Mouse (Mus musculus) lung, embryonic 14.5 days (tissue): ENCODE measurements at regions not wholly inside any gene's neighbourhood (a gene's known extent, or its start where the extent isn't known, plus 50 kb on each side); places are given as distances from the start of the nearest gene placed in this dataset.
A peak's percentile ranks its signal among the peaks of the same experiment; 100 is the strongest.

ENCODE experiments used
- ATAC-seq: fragments of 200-750 bp; cut with Nextera tagmentation; 2 replicates; pipeline ENCODE4 v1.8.0; 2017; ENCODE audit warnings: mild to moderate bottlenecking, moderate TSS enrichment, moderate library complexity; ENCODE audit not compliant: insufficient read depth
- DNase-seq: peaks from one replicate; pipeline ENCODE4 v3.0.0-alpha.2; 2015
- H3K27ac ChIP-seq: fragments of 300-500 bp; sonication (generic); 2 replicates; pipeline ENCODE4 v1.5.1; 2014; ENCODE audit warnings: low read depth, mild to moderate bottlenecking, moderate library complexity
- H3K27me3 ChIP-seq: fragments of 300-500 bp; sonication (generic); 2 replicates; pipeline ENCODE4 v1.6.1; 2014; ENCODE audit warnings: low read length, control low read depth; ENCODE audit not compliant: insufficient read depth
- H3K36me3 ChIP-seq: fragments of 300-500 bp; sonication (generic); 2 replicates; pipeline ENCODE4 v1.6.1; 2014; ENCODE audit warnings: control low read depth; ENCODE audit not compliant: insufficient read depth
- H3K4me1 ChIP-seq: fragments of 300-500 bp; sonication (generic); 2 replicates; pipeline ENCODE4 v1.6.1; 2014; ENCODE audit warnings: antibody characterized with exemption, control low read depth; ENCODE audit not compliant: insufficient read depth
- H3K4me2 ChIP-seq: fragments of 300-500 bp; sonication (generic); 2 replicates; pipeline ENCODE4 v1.6.1; 2014; ENCODE audit warnings: mild to moderate bottlenecking
- H3K4me3 ChIP-seq: fragments of 300-500 bp; sonication (generic); 2 replicates; pipeline ENCODE4 v1.5.1; 2014; ENCODE audit warnings: low read depth, low read length
- H3K9ac ChIP-seq: fragments of 300-500 bp; sonication (generic); 2 replicates; pipeline ENCODE4 v1.6.1; 2014
- H3K9me3 ChIP-seq: fragments of 300-500 bp; sonication (generic); 2 replicates; pipeline ENCODE4 v1.6.1; 2016; ENCODE audit warnings: low read depth, low read length, control low read depth
- CTCF ChIP-seq: IDR thresholded peaks from 2 replicates; pipeline ENCODE4 v1.5.1; 2016; ENCODE audit warnings: antibody characterized with exemption, low read depth
- WGBS: fragments of 180-500 bp; shearing (Covaris S2); extraction: QIAGEN DNeasy Blood & Tissue Kit; methylation state at CpG from one replicate; pipeline ENCODE4 v1.1.7; 2014; 5-methylcytosine and 5-hydroxymethylcytosine counted together

DNA sequence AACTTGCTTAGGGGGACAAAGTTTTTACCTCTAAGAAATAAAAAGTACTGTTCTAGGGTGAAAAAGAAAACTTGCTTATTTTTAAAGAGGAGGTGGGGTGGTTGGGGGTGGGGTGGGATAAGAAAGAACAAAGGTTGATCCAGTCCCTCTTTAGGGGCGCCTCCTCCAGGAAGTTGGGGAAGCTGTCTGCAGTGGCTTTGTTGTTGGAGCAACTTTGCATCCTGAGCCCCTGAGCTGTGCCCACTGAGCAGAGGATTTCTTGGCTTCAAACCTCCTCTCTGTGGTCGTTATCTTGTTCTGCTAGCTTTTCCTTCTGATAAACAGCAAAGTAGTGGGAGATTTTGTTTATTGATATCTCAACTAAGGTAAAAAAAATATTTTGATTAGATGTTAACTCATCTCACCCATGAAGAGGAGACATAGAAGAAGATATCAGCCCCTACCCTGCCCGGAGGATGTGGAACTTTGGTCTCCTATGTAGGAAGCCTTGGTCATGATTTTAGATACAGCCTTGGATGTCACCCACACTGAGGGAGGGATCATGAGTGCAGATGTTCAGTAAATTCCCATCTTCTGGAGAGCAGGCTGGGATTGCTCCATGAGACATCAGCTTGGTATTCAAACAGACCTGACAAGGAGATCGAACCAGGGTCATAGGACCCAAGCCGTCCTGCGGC lies 179.7 kb downstream of the Tpra1 start:
- DNase-seq (no peak), ATAC-seq (no peak)
- no peaks in the 10 kb centered on the region for H3K27me3 ChIP-seq

DNA sequence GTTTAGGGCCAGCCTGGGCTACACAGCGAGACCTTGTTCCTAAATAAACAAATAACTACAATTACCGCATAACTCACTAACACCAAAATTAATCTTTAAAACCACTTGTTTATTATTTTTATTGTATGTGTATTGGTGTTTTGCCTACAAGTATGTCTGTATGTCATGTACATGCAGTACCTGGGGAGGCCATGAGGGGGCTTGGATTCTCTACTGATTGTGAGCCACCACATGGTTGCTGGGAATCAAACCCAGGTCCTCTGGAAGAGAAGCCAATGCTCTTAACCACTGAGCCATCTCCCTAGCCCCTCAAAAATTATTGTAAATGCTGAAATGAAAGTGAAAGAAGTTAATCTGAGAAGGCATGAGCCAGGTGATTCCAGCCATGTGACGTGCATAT lies 182.4 kb downstream of the Tpra1 start:
- peak; percentile 33 for TF ChIP-seq CTCF
- no peaks in the 10 kb centered on the region for H3K9me3 ChIP-seq
- no peak overlapping the region for H3K4me2 ChIP-seq
- no peaks in the 10 kb centered on the region for H3K27me3 ChIP-seq
- ATAC-seq (no peak), DNase-seq (no peak)
- H3K4me3 ChIP-seq: no peak overlapping the region
- no peak overlapping the region for H3K9ac ChIP-seq
- H3K27ac ChIP-seq: no peak overlapping the region
- WGBS: 92% methylated on average over 3 of the region's 3 CpGs
- no peaks in the 10 kb centered on the region for H3K4me1 ChIP-seq
- no peaks in the 10 kb centered on the region for H3K36me3 ChIP-seq

More for the DNA sequence above, 179.7 kb downstream of the Tpra1 start:
- Histone ChIP-seq H3K27ac (no peak overlapping the region), H3K4me2 (no peak overlapping the region), H3K4me1 (no peaks in the 10 kb centered on the region), H3K9ac (no peak overlapping the region), H3K36me3 (no peaks in the 10 kb centered on the region), H3K9me3 (no peaks in the 10 kb centered on the region), H3K4me3 (no peak overlapping the region)
- 53% methylated on average over 6 of the region's 6 CpGs for WGBS
- no peak for TF ChIP-seq CTCF

DNA sequence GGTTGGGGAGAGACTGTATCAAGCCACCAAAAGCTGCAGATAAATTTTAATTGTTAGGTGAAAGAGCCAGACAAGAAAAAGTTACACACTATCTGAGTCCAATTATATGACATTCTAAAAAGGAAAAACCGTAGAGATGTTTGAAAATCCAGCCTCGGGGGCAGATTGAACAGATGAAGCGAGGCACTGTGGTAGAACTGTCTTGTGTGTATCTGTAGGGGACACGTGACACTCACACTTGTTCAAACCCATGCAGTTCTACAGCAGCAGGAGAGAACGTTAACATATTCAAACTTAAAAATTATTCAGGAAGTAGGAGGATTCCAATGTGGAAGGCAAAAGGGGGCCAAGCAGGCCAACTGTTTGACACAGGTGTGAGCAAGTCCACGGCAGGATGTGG lies 183.1 kb downstream of the Tpra1 start:
- Histone ChIP-seq H3K27ac (no peak overlapping the region), H3K27me3 (no peaks in the 10 kb centered on the region), H3K4me1 (no peaks in the 10 kb centered on the region), H3K36me3 (no peaks in the 10 kb centered on the region), H3K9me3 (no peaks in the 10 kb centered on the region; the same call in 1 of the 2 replicates), H3K4me3 (no peak overlapping the region), H3K4me2 (no peak overlapping the region), H3K9ac (no peak overlapping the region)
- no peak for DNase-seq
- ATAC-seq: no peak
- no peak for TF ChIP-seq CTCF
- WGBS: 80% methylated on average over 6 of the region's 6 CpGs

DNA sequence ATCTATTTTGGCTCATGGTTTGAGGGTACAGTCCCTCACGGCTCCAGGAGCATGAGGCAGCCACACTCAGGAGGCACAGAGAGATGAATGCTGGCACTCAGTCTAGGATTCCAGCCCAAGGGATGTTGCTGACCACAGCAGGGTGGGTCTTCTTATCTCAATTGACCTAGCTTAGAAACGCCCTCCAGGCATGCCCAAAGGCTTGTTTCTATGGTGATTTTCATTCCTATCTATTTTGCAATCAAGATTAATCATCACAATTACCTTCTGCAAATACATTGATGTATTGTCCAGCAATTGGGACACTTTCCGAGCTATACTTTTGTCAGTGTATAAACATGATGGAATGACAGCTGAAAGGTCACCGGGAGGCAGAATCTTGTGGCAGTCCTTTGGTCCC lies 185.6 kb downstream of the Tpra1 start:
- H3K36me3 ChIP-seq: no peaks in the 10 kb centered on the region
- DNase-seq: no peak
- H3K9ac ChIP-seq: no peak overlapping the region
- 56% methylated on average over 4 of the region's 4 CpGs for WGBS
- no peaks in the 10 kb centered on the region; the same call in 1 of the 2 replicates for H3K9me3 ChIP-seq
- TF ChIP-seq CTCF: no peak
- no peak for ATAC-seq
- H3K27me3 ChIP-seq: no peaks in the 10 kb centered on the region
- H3K4me1 ChIP-seq: no peaks in the 10 kb centered on the region
- H3K4me3 ChIP-seq: no peak overlapping the region
- no peak overlapping the region for H3K27ac ChIP-seq
- H3K4me2 ChIP-seq: no peak overlapping the region

DNA sequence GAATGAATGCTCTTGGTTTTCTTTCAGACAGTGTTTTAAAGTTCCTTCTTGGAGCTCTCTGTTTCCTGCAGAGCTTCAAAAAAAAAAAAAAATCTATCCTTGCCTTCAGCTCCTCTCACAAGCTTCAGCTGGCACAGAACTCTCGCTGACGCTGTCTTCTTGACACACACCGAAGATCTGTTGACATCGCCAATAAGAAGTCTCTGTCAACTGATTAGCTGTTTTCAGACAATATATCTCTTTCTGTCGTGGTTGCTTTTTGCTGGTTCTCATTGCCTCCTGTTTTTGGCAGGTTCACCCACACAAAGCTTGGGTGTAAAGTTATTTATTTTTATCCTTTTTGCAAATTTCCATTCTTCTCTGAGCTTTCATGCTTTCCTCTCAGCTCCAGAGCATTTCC lies 188.0 kb downstream of the Tpra1 start:
- H3K4me3 ChIP-seq: no peak overlapping the region
- no peaks in the 10 kb centered on the region; the same call in 1 of the 2 replicates for H3K9me3 ChIP-seq
- no peaks in the 10 kb centered on the region for H3K27me3 ChIP-seq
- H3K36me3 ChIP-seq: no peaks in the 10 kb centered on the region
- TF ChIP-seq CTCF: no peak
- no peak for ATAC-seq
- H3K4me2 ChIP-seq: no peak overlapping the region
- H3K4me1 ChIP-seq: no peaks in the 10 kb centered on the region
- DNase-seq: no peak
- H3K9ac ChIP-seq: no peak overlapping the region
- 76% methylated on average over 5 of the region's 5 CpGs for WGBS
- no peak overlapping the region for H3K27ac ChIP-seq

DNA sequence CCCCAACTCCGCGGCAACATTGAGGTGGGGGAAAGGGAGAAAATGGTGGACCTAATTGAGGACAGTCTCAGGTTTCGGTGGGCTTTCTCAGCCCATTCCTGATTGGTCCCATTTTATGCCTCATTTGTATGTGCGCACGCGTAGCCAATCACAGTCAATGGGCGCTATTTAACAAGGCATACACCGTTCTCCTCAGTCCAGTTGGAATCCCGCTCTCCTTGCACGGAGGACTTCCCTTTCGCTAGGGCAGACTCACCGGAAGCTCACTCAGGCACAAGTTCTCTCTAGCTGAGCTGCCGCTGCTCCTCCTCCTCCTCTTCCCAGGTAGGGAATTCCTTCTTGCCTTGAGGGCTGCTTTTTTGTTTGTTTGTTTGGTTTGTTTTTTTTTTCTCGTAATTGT lies 193.9 kb downstream of the Tpra1 start:
- H3K4me2 ChIP-seq: no peak overlapping the region
- H3K4me3 ChIP-seq: no peak overlapping the region
- H3K9me3 ChIP-seq: no peaks in the 10 kb centered on the region
- ATAC-seq (no peak), DNase-seq (no peak)
- no peak overlapping the region for H3K27ac ChIP-seq
- H3K36me3 ChIP-seq: no peaks in the 10 kb centered on the region
- H3K9ac ChIP-seq: no peak overlapping the region
- no peaks in the 10 kb centered on the region for H3K4me1 ChIP-seq
- no peaks in the 10 kb centered on the region for H3K27me3 ChIP-seq
- no peak for TF ChIP-seq CTCF
- WGBS: 90% methylated on average over 14 of the region's 14 CpGs

DNA sequence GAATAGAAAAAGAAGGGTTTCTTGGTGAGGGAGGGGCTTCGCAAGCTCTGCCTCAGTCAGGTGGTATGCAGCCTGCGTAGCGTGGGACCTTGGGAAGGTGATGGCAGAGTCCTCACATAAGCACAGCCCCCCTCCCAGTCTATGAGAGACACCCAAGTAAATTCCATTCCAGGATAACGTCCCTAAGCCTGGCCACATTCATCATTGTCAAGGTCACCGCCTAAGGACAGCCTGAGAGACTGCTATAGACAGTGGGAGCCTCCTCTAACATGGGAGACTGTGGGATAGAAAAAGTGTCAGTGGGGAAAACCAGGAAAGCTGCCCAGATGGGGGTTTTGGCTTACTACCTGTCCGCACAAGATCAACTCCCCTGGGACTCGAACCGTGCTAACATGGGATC lies 195.5 kb downstream of the Tpra1 start:
- no peaks in the 10 kb centered on the region for H3K27me3 ChIP-seq
- no peak overlapping the region for H3K4me3 ChIP-seq
- ATAC-seq (no peak), DNase-seq (no peak)
- H3K27ac ChIP-seq: no peak overlapping the region
- TF ChIP-seq CTCF: no peak
- H3K9ac ChIP-seq: no peak overlapping the region
- WGBS: 58% methylated on average over 8 of the region's 8 CpGs
- no peak overlapping the region for H3K4me2 ChIP-seq
- no peaks in the 10 kb centered on the region for H3K4me1 ChIP-seq
- no peaks in the 10 kb centered on the region for H3K9me3 ChIP-seq
- H3K36me3 ChIP-seq: no peaks in the 10 kb centered on the region

DNA sequence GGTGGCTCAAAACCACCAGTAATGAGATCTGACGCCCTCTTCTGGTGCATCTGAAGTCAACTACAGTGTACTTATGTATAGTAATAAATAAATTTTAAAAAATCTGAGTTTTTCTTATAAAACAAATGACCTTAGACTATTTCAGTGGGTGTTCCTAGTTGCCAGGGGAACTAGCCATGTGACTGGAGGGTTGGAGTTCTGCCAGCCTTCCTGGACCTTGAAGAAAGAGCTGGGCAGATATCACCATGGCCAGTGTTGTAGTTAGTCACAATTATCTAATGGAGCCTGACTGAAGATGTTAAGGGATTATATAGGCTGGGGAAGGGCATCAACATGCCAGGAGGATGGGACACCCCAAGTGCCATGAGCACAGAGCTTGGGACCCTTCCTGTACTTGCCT lies 217.2 kb downstream of the Tpra1 start:
- H3K9ac ChIP-seq: no peak overlapping the region
- H3K27me3 ChIP-seq: no peaks in the 10 kb centered on the region
- H3K4me2 ChIP-seq: no peak overlapping the region
- H3K4me3 ChIP-seq: no peak overlapping the region
- DNase-seq (peak; percentile 27), ATAC-seq (no peak)
- TF ChIP-seq CTCF: no peak
- WGBS: 73% methylated on average over 1 of the region's 1 CpGs
- H3K36me3 ChIP-seq: no peaks in the 10 kb centered on the region
- no peaks in the 10 kb centered on the region for H3K4me1 ChIP-seq
- H3K9me3 ChIP-seq: no peaks in the 10 kb centered on the region
- H3K27ac ChIP-seq: no peak overlapping the region
